Mouse (Mus musculus) small intestine, adult 2 months (tissue): ENCODE data around the gene Zcchc24. TPM values are rescaled to one million over a fixed set of nuclear protein-coding genes. Genes with fewer than 3 reads are reported as not detected.

ENCODE experiments used
- H3K27ac ChIP-seq: fragments of 200-500 bp; 2 replicates; pipeline ENCODE4 v1.5.1; 2012; ENCODE audit warnings: low read depth, low read length, control low read depth, inconsistent platforms; ENCODE audit not compliant: insufficient read depth
- H3K27me3 ChIP-seq: fragments of 200-500 bp; 2 replicates; pipeline ENCODE4 v1.6.1; 2012; ENCODE audit warnings: mild to moderate bottlenecking, moderate library complexity, low read length, inconsistent platforms; ENCODE audit not compliant: control insufficient read depth, insufficient read depth
- H3K36me3 ChIP-seq: fragments of 200-500 bp; 2 replicates; pipeline ENCODE4 v1.6.1; 2012; ENCODE audit warnings: mild to moderate bottlenecking, low read length, control low read depth, inconsistent platforms; ENCODE audit not compliant: control insufficient read depth, insufficient read depth
- H3K4me1 ChIP-seq: fragments of 200-500 bp; 2 replicates; pipeline ENCODE4 v1.6.1; 2012; ENCODE audit warnings: low read length, inconsistent platforms, mixed read lengths; ENCODE audit not compliant: control insufficient read depth, insufficient read depth, insufficient read length
- H3K4me3 ChIP-seq: fragments of 200-500 bp; 2 replicates; pipeline ENCODE4 v1.5.1; 2012; ENCODE audit warnings: low read depth, mild to moderate bottlenecking, control low read depth, inconsistent platforms, low read length, moderate library complexity
- CTCF ChIP-seq: fragments of 200-500 bp; IDR thresholded peaks from 2 replicates; pipeline ENCODE4 v1.5.1; 2012; ENCODE audit warnings: low read depth, mild to moderate bottlenecking, control low read depth, inconsistent platforms, low read length, moderate library complexity, mixed read lengths; ENCODE audit not compliant: insufficient replicate concordance, insufficient read length; ENCODE audit errors: extremely low read depth
- POLR2A ChIP-seq: fragments of 200-500 bp; IDR thresholded peaks from 2 replicates; pipeline ENCODE4 v1.6.1; 2012; ENCODE audit warnings: low read depth, mild to moderate bottlenecking, control low read depth, inconsistent platforms, low read length, moderate library complexity
- WGBS: fragments of 180-500 bp; shearing (Covaris S2); methylation state at CpG from one replicate; pipeline ENCODE4 v1.1.7; 2018; 5-methylcytosine and 5-hydroxymethylcytosine counted together
- polyA plus RNA-seq: library from polyadenylated mRNA; depleted of rRNA; stranded (reverse); fragments of >200 nt; gene quantifications from 2 replicates; pipeline ENCODE4 v1.2.3, GENCODE M21; 2012

Gene Zcchc24
- polyA plus RNA-seq, 1 experiment, result 10.1 TPM

GRCm38 (mm10) chr14:25747996-25748756 is 20.7 kb downstream of the Zcchc24 start:
- Histone ChIP-seq H3K36me3 (no peaks in the 10 kb centered on the region), H3K27ac (peak overlapping the region; percentile 19; the same call in 1 of the 2 replicates), H3K4me3 (no peak overlapping the region)

DNA sequence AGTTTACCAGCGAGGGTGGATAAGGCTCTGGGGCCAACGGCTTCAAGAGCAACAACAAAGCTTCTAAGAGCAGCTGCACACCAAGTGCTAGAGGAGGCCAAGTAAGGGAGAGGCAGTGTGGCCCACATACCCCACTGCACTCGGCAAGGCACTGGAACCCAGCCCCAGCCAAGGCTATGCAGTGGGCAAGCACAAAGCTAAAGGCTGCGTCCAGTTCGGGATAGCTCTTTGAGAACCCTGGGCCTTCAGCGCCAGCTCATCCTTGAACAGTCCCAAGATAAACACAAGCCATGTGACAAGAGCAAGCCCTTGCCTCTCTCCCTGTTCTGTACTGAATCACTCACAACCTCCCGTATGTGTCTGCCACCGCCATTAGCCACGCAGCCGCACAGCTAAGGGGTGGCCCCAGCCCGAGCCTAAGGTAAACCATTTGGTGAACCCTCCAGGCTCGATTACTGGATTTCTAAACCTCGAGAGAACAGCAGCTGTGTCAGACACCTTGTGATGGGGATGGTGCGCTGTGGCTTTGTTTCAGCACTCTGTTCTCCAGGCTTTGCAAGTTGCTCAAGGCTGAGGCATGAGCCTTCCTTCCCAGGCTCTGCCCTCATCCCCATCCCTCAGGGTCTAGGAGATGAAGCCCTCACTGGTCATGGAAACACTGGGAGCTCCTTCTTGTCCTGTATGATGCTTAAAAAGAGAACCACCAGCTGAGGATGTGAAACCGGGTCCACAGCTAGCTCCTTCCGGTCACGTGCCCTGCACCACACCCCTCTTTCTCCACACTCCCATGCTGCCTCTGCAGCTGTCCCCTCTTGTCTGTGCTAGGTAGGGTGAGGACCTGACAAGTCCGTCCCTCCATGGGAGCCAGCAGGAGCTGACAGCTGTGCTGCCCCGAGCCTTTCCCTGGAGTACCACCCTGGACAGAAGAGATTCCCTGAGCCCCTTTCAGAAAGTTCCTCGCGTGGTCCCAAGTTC is 21.6 kb downstream of the Zcchc24 start:
- H3K4me1 ChIP-seq, result peaks cover 25% of the 10 kb centered on the region
- WGBS, result 67% methylated on average over 21 of the region's 21 CpGs
- peak overlapping the region; percentile 19 for H3K27ac ChIP-seq
- H3K4me3 ChIP-seq, result no peak overlapping the region
- no peak for TF ChIP-seq POLR2A
- TF ChIP-seq CTCF, result no peak
- no peaks in the 10 kb centered on the region for H3K36me3 ChIP-seq
- H3K27me3 ChIP-seq, result no peaks in the 10 kb centered on the region

More at GRCm38 (mm10) chr14:25747996-25748756, 20.7 kb downstream of the Zcchc24 start:
- 72% methylated on average over 7 of the region's 7 CpGs for WGBS
- H3K4me1 ChIP-seq, result peaks cover 22% of the 10 kb centered on the region
- TF ChIP-seq CTCF (no peak), POLR2A (no peak)
- no peaks in the 10 kb centered on the region for H3K27me3 ChIP-seq

DNA sequence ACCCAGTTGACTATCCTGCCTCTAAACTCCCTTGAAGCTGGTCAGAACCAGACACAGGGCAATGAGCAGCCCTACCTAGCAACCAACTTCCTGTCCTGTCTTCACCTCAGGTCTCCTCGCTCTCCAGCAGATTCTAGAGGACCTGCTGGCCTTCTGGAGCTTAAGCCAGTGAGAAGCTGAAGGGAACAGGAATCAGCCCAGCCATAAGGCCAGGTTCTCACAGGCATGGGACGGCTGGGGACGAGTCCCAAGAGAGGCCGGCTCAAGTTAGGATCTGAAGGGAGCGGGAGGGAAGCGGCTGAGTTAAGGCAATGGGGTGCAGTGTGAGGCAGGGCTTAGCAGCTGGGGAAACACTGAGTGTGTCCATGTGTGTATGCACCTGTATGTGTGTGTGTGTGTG is 22.5 kb downstream of the Zcchc24 start:
- Histone ChIP-seq H3K4me3 (no peak overlapping the region), H3K27me3 (no peaks in the 10 kb centered on the region), H3K27ac (no peak overlapping the region), H3K36me3 (no peaks in the 10 kb centered on the region), H3K4me1 (peaks cover 25% of the 10 kb centered on the region)
- 89% methylated on average over 6 of the region's 6 CpGs for WGBS
- TF ChIP-seq CTCF (no peak), POLR2A (no peak)

DNA sequence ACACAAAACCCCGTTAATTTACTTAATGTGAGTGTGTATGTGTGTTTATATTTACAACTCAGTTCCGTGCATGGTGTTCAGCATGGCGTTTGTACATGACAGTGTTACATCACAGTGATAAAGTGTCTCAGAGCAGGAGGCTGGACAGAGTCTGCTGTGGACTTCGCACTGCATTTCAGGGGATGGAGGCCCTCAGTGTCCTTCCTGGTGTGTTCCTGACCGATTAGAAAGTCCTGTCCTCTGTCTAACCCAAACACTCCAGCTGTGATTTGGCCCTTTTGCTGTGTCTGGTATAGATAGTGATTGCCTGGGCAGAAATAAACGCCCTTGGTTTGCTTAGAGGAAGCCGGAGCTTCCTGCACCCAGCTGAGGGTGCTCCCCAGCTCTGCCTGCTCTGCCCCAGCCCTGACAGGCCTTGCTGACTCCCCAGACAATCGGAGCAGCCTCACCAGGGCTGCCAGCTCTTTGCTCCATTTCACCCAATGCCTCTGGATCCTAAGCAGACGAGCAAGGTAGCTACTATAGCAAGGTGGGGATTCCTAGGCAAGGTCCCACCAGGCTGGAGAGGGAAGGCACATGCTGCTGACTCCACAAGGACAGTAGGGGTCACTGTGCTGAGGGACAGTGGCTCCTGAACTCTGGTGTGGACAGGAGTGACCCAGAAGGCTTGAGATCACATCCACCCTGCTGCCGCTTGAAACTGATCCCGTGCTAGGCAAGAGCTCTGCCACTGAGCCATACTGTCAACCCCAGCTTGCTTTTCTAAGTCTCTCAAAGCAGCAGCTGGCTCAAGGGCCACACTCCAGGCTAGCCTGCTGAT is 23.3 kb downstream of the Zcchc24 start:
- WGBS, result 38% methylated on average over 11 of the region's 11 CpGs
- Histone ChIP-seq H3K27me3 (no peaks in the 10 kb centered on the region), H3K27ac (peak overlapping the region; percentile 24; the same call in 1 of the 2 replicates), H3K36me3 (no peaks in the 10 kb centered on the region), H3K4me3 (no peak overlapping the region), H3K4me1 (peaks cover 21% of the 10 kb centered on the region)
- TF ChIP-seq POLR2A (no peak), CTCF (no peak)

GRCm38 (mm10) chr14:25742943-25743342 is 25.9 kb downstream of the Zcchc24 start:
- Histone ChIP-seq H3K4me1 (peaks cover 34% of the 10 kb centered on the region), H3K27ac (no peak overlapping the region), H3K36me3 (no peaks in the 10 kb centered on the region), H3K4me3 (no peak overlapping the region), H3K27me3 (no peaks in the 10 kb centered on the region)
- 57% methylated on average over 5 of the region's 5 CpGs for WGBS
- TF ChIP-seq POLR2A, result no peak
- no peak for TF ChIP-seq CTCF

DNA sequence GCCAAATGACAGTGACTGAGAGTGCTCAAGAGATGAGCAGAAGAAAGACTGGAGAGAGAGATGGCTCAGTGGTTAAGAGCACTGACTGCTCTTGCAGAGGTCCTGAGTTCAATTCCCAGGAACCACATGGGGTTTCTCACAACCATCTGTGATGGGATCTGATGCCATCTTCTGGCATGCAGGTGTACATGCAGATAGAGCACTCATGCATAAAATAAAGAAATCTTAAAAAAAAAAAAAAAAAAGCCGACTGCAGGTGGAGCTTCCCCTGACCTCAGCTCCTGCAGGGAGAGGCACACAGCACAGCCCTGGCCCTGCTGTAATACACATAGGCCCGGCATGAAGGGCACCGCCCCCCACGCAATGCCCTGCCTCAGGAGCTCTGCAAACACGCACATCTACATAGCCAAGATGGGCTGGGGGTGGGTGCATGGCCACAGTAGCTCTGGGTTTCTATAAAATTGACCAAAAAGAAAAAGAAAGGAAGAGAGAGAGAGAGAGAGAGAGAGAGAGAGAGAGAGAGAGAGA is 26.9 kb downstream of the Zcchc24 start:
- H3K4me1 ChIP-seq, result peaks cover 36% of the 10 kb centered on the region
- H3K4me3 ChIP-seq, result no peak overlapping the region
- H3K27ac ChIP-seq, result no peak overlapping the region
- no peak for TF ChIP-seq POLR2A
- no peak for TF ChIP-seq CTCF
- H3K36me3 ChIP-seq, result no peaks in the 10 kb centered on the region
- no peaks in the 10 kb centered on the region for H3K27me3 ChIP-seq
- WGBS, result 45% methylated on average over 5 of the region's 5 CpGs
